Mouse (Mus musculus): Measurements from ENCODE around the gene Suclg2.

Suclg2 gene

DNA sequence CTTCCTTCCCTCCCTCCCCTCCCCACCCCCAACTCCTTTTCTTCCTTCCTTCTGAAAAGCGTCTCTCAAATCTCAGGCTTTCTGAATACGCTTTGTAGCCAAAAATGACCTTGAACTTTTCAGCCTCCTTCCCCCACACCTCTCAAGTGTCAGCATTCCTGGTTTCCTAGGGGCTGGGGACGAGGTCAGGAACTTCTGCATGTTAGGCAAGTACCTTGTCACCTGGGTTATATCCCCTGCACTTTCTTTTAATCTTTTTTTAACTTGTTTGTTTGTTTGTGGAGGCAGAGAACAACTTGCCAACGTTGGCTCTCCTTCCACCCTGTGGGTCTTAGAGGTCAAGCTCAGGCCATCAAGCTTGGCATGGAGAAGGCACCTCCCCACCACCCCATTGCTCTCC is 9.1 kb downstream of the Suclg2 start:
- no peak for TF ChIP-seq GATA4 (IDR thresholded peaks at IDR 0.05; ENCODE audit: insufficient replicate concordance, low read length)

DNA sequence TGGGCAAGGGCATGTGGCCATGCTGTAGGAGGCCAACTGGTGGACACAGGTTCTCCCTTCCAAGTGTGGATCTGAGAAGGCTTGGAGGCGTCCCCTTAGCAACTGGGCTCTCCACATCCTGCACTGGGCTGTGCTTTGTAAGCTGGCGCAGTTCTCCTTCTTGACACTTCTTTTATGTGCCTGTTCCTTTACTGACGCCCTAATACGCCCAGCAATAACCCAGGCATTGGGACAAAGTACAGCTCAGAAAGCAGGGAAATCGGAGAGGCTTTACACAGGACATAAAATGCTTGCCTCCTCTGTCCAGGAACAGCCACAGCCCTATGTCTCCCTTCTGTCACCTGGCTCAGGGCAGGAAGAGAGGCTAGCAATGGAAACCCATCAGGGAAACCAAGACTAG is 9.5 kb downstream of the Suclg2 start:
- TF ChIP-seq GATA4 (IDR thresholded peaks at IDR 0.05; ENCODE audit: insufficient replicate concordance, low read length) = no peak

DNA sequence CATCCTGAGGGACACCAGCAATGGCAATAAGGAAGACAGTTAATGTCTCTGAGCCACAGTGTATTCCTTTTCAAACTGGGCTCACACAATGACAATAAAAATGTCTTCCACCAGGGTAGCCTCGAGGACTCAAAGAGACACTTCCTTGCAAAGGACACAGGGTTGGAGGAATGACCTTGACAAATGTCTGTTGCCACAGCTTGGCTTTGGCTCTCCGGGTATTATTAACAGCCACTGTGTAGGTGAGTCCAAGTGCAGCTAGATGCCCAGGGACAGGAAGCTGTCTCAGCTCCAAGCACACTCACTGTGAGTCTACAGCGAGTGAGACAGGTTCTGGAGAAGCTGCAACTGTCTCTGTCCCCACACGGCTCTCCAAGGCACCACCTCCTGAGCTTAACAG is 14.0 kb downstream of the Suclg2 start:
- TF ChIP-seq GATA4 (IDR thresholded peaks at IDR 0.05; ENCODE audit: insufficient replicate concordance, low read length) = no peak

- TF ChIP-seq GATA4 (IDR thresholded peaks at IDR 0.05; ENCODE audit: insufficient replicate concordance, low read length) = no peak
Measured at GRCm38 (mm10) chr6:95702200-95702599, 16.4 kb downstream of the Suclg2 start.

DNA sequence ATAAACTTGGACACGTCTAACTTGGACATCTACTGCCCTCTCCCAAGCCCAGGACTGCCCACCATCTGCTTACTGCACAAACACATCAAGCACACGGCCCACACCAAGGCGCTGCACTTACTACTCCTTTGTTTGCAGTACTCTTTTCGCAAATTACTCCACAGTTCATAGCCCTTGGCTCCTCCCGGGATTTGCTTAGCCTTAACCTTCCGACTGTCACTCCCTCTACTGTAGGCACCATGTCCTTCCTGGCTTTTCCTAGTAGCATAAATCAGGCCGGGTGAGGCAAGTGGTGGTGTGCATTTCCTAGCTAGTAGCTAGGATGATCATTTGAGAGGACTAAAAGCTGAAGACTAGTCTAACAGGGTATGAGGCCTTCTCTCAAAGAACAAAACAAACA is 16.8 kb downstream of the Suclg2 start:
- TF ChIP-seq GATA4 (IDR thresholded peaks at IDR 0.05; ENCODE audit: insufficient replicate concordance, low read length) = no peak

DNA sequence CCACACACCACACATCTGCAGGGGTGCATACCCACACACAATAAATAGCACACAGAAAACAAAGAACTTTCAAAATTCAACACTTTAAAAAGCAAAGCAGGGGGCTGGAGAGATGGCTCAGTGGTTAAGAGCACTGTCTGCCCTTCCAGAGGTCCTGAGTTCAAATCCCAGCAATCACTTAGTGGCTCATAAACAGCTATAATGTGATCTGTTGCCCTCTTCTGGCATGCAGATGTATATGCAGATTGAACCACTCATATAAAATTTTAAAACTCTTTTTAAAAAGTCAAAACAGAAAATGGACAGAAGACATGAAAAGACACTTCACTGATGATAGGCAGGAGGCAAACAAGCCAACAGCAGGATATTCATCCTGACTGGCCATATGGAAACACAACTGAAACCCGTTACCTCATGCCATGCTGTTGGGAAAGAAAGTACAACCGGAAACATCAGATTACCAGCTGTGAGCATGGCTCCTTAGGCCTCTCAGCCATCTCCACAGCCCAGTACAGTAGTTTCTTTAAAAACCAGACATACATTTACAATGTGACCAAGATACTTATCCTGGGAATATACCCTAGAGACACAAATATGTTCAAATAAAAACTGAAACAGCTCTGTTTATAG is 17.5 kb downstream of the Suclg2 start:
- no peak for TF ChIP-seq GATA4 (IDR thresholded peaks at IDR 0.05; ENCODE audit: insufficient replicate concordance, low read length)

GRCm38 (mm10) chr6:95700191-95700590 is 18.4 kb downstream of the Suclg2 start:
- TF ChIP-seq GATA4 (IDR thresholded peaks at IDR 0.05; ENCODE audit: insufficient replicate concordance, low read length) = no peak

- TF ChIP-seq GATA4 (IDR thresholded peaks at IDR 0.05; ENCODE audit: insufficient replicate concordance, low read length) = no peak
Measured at GRCm38 (mm10) chr6:95699326-95699725, 19.3 kb downstream of the Suclg2 start.

GRCm38 (mm10) chr6:95698536-95699162 is 20.0 kb downstream of the Suclg2 start:
- no peak for TF ChIP-seq GATA4 (IDR thresholded peaks at IDR 0.05; ENCODE audit: insufficient replicate concordance, low read length)

DNA sequence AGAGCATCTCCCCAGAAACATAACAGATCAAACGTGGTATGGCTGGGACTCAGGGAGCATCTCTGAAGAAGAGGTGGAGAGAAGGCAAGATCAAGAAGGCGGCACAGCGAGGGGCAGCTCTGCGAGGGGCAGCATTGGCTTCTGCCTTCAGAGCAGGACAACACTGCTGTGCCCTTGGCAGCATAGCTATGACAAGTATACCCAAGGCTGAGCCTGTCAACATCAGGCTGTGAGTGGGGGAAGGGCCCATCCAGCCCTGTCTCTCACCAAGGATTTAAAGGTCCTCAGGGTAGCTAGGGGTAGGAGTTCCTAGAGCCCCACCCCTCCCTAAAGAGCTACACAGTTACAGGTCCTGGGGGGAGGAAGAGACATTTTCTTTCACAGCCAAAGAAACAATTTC is 23.7 kb downstream of the Suclg2 start:
- TF ChIP-seq GATA4 (IDR thresholded peaks at IDR 0.05; ENCODE audit: insufficient replicate concordance, low read length) = no peak

DNA sequence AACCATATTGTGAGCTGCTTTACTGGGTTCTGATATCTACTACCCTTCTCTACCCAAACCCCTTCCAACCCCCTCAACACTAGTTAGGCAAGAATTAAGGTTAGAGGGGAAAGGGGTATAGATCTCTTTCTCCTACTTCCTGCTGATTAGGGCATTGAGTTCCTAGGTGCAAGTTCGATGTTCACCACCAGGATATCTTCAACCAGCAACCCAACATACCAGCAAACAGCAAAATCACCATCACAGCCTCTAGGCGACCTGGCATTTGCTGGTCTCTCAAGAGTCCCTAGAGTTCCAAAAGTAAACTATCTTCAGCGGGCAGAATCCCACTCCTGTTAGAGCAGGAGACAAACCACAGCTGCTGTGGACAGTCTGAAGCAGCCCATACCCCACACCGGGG is 33.4 kb downstream of the Suclg2 start:
- no peak for TF ChIP-seq GATA4 (IDR thresholded peaks at IDR 0.05; ENCODE audit: insufficient replicate concordance, low read length)

- 0 out of 2 replicates have a peak, but pooled peaks have one; percentile 26 for TF ChIP-seq GATA4 (IDR thresholded peaks at IDR 0.05; ENCODE audit: insufficient replicate concordance, low read length)
Measured at GRCm38 (mm10) chr6:95679718-95680117, 38.9 kb downstream of the Suclg2 start.

- TF ChIP-seq GATA4 (IDR thresholded peaks at IDR 0.05; ENCODE audit: insufficient replicate concordance, low read length) = no peak
Measured at GRCm38 (mm10) chr6:95679261-95679660, 39.3 kb downstream of the Suclg2 start.

DNA sequence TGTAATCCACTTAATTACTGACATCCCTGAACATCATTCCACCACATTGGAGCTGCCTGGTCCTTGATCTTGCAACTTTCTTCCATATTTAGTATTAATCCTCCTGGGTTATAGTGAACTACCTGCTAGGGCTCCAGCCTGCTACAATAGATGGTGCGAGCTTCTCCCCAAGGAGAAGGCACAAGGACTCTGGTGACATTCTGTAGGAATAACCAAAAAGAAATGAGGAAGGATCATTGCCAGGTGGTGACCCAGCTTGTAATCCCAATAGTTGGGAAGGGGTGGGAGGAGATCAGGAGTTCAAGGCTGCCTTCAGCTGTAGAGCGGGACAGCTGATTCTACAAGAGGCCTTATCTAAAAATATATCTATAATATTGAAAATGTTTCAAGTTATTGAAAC is 41.6 kb downstream of the Suclg2 start:
- no peak for TF ChIP-seq GATA4 (IDR thresholded peaks at IDR 0.05; ENCODE audit: insufficient replicate concordance, low read length)

DNA sequence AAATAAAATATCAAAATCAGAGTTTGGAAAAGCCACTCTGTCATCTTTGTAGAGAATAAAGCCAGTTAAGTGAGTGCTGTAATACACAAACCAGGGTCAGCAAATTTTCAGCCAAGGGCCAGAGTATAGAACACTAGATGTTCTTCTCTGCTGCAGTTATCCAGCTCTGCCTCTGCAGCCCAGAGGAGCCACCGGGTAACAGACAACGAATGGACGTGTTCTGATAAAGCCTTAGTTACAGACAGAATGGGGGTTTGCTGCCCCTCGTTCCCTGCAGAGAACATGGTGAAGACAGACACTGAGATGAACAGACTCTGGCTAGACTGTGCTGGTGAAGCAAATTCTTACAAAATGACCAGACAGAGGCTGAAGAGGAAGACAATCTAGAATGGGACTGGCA is 42.2 kb downstream of the Suclg2 start:
- TF ChIP-seq GATA4 (IDR thresholded peaks at IDR 0.05; ENCODE audit: insufficient replicate concordance, low read length) = no peak

DNA sequence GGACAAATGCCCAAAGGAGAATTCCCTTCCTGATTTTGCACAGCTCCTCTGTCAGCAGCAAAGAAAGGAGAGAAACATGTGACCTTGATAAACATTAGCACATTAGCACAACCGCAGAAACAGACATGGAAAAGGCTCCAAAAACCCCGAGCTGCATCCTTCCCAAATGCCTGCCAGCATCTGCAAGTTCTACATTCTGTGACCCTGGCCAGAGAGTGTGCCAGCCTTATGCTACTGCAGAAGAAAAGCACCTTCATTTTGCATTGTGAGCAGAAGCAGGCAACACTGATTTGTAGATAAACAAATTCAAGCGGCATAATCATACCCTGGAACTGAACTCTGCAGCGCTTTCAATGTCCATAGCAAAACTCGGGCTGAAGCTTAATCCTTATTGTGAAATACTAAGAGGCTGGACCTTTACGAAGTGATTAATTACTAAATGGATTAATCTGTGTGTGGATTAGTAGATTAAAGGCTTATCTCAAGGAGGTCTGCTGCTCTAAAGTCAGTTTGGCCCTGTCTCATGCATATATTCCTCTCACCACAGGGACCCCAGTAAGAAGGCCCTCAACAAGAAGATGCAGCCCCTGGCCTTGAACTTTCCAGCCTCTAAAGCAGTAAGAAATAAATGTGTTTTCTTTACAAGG is 43.4 kb downstream of the Suclg2 start:
- TF ChIP-seq GATA4 (IDR thresholded peaks at IDR 0.05; ENCODE audit: insufficient replicate concordance, low read length) = no peak

Data from liver, adult (tissue).